8 mouse cellular contexts compared by ENCODE assay signal in genomic region chr7:4119344-4119902, GRCm38 (mm10). TPM values are rescaled to one million over a fixed set of nuclear protein-coding genes. Genes with fewer than 3 reads are reported as not detected.
DNase-seq lines count a peak whose midpoint lies in the region; ATAC-seq and TF ChIP-seq lines count a peak whose summit lies in the region.

Ttyh1 (plus strand) TSS chr7:4119408.

- TF ChIP-seq POLR2A in bone marrow macrophage, adult 2 months (IDR thresholded peaks at IDR 0.05; ENCODE audit: borderline replicate concordance, low read depth, low read length): no peak

- H3K9me3 ChIP-seq in heart, embryonic 11.5 days (replicated peaks; ENCODE audit: control insufficient read depth, low read length): no peaks in the 10 kb centered on the region
- no peaks in the 10 kb centered on the region for H3K9me3 ChIP-seq in forebrain, embryonic 11.5 days (ENCODE audit: control insufficient read depth, low read length)

- no peak within 1 kb of the TSS; the same call in 1 of the 2 replicates for H3K9ac ChIP-seq in heart, embryonic 11.5 days (ENCODE audit: low read depth, low read length)
- H3K9ac ChIP-seq in forebrain, embryonic 11.5 days (ENCODE audit: low read length): peak within 1 kb of the TSS; percentile 90

- no peak within 1 kb of the TSS for H3K27ac ChIP-seq in heart, embryonic 11.5 days (ENCODE audit: low read depth, low read length)
- no peak within 1 kb of the TSS for H3K27ac ChIP-seq in bone marrow macrophage, adult 2 months (ENCODE audit: insufficient read depth, low read depth, low read length)
- peak within 1 kb of the TSS; percentile 94; the same call in 1 of the 2 replicates for H3K27ac ChIP-seq in forebrain, embryonic 11.5 days (ENCODE audit: low read depth, low read length)

- peak within 1 kb of the TSS; percentile 68 for H3K4me2 ChIP-seq in heart, embryonic 11.5 days
- H3K4me2 ChIP-seq in forebrain, embryonic 11.5 days (ENCODE audit: low read depth, low read length, severe bottlenecking): peak within 1 kb of the TSS; percentile 67

- ATAC-seq in heart, embryonic 11.5 days (replicated peaks; ENCODE audit: insufficient number of reproducible peaks, low FRiP score, low TSS enrichment): no peak
- peak; percentile 13; the same call in 1 of the 2 replicates for ATAC-seq in forebrain, embryonic 11.5 days (replicated peaks; ENCODE audit: low FRiP score)
- peak; percentile 52; the same call in 1 of the 2 replicates for ATAC-seq in megakaryocyte, adult 5-6 weeks (ENCODE audit: poor library complexity, severe bottlenecking)

- 1% methylated on average over 36 of the region's 37 CpGs for WGBS in heart, embryonic 11.5 days (ENCODE audit: insufficient replicate concordance)
- WGBS in forebrain, embryonic 11.5 days: 3% methylated on average over 30 of the region's 37 CpGs

- no peaks in the 10 kb centered on the region for H3K36me3 ChIP-seq in heart, embryonic 11.5 days (ENCODE audit: control insufficient read depth, insufficient read depth, low read length)
- H3K36me3 ChIP-seq in forebrain, embryonic 11.5 days (ENCODE audit: control insufficient read depth, insufficient read depth, low read length): no peaks in the 10 kb centered on the region
- no peaks in the 10 kb centered on the region for H3K36me3 ChIP-seq in splenic B cell, adult 2 months (ENCODE audit: control insufficient read depth, insufficient read depth, low read length, poor library complexity, severe bottlenecking)

- TF ChIP-seq CTCF in bone marrow macrophage, adult 2 months (IDR thresholded peaks at IDR 0.05; ENCODE audit: low read depth, low read length): peak; percentile 39; the same call in 1 of the 2 replicates

- peaks cover 34% of the 10 kb centered on the region for H3K27me3 ChIP-seq in heart, embryonic 11.5 days (ENCODE audit: control insufficient read depth, insufficient read depth, low read length)
- H3K27me3 ChIP-seq in forebrain, embryonic 11.5 days (ENCODE audit: control insufficient read depth, insufficient read depth, low read length): no peaks in the 10 kb centered on the region
- peaks cover 3% of the 10 kb centered on the region; the same call in 1 of the 2 replicates for H3K27me3 ChIP-seq in splenic B cell, adult 2 months (ENCODE audit: control insufficient read depth, insufficient read depth, low read length, poor library complexity, severe bottlenecking)

- peak within 1 kb of the TSS; percentile 40 for H3K4me3 ChIP-seq in heart, embryonic 11.5 days (ENCODE audit: low read depth, low read length)
- H3K4me3 ChIP-seq in bone marrow macrophage, adult 2 months (ENCODE audit: insufficient read depth, low read length): no peak within 1 kb of the TSS
- H3K4me3 ChIP-seq in forebrain, embryonic 11.5 days (ENCODE audit: low read depth, low read length): peak within 1 kb of the TSS; percentile 81

- H3K4me1 ChIP-seq in heart, embryonic 11.5 days (ENCODE audit: control insufficient read depth, insufficient read depth, low read length): peaks cover 4% of the 10 kb centered on the region; the same call in 1 of the 2 replicates
- no peaks in the 10 kb centered on the region for H3K4me1 ChIP-seq in bone marrow macrophage, adult 2 months (ENCODE audit: control insufficient read depth, insufficient read depth, low read length)
- peaks cover 26% of the 10 kb centered on the region for H3K4me1 ChIP-seq in forebrain, embryonic 11.5 days (replicated peaks; ENCODE audit: control insufficient read depth, insufficient read depth, low read length)

- DNase-seq in heart, postnatal 4 days: no peak
- DNase-seq in forebrain, embryonic 11.5 days (ENCODE audit: low spot score): peak; percentile 87
- peak; percentile 47 to 59 for DNase-seq in kidney, postnatal 4 days
- DNase-seq in splenic B cell, adult 2 months (ENCODE audit: low read depth, low spot score): peak; percentile 40
- DNase-seq in urinary bladder, postnatal 36 days (ENCODE audit: low spot score in 2 of 2): no peak

RNA-seq across cellular contexts. Expression of gene Ttyh1, which starts in this region (rescaled TPM):
- 0.70 and 0.87 TPM in 2 replicates for polyA plus RNA-seq in heart, embryonic 11.5 days (2014; fragmentation: Nextera tagmentation; extraction: Ambion mirVana)
- 1 to 10 TPM; 1.1 to 2.1 TPM for total RNA-seq in heart, postnatal 4 days (2021)
- polyA plus RNA-seq in bone marrow macrophage, adult 2 months (2012; ENCODE audit: insufficient read depth, insufficient read length, missing spikeins): not detected in 2 replicates
- polyA plus RNA-seq in forebrain, embryonic 11.5 days (2014; fragmentation: Nextera tagmentation; extraction: Ambion mirVana): 87.3 and 96.0 TPM in 2 replicates
- not detected in 2 replicates for total RNA-seq in megakaryocyte, adult 5-6 weeks (2015)
- not detected in 2 replicates for total RNA-seq in megakaryocyte, adult 5-6 weeks (2017)

Comparison
In these comparisons a context has a peak if more than half of its experiments do, and no peak if none do; other contexts are left out.
1. RNA of gene Ttyh1 (polyA plus RNA-seq): 87.3 to 96.0 TPM in forebrain, embryonic 11.5 days; 0.70 to 0.87 TPM in heart, embryonic 11.5 days and not detected in bone marrow macrophage, adult 2 months; every median in the first group is over 10 times any median in the second.
2. Peak in ATAC-seq in megakaryocyte, adult 5-6 weeks; RNA of the gene not detected or under 1 TPM.
3. DNase-seq: peak in forebrain, embryonic 11.5 days (single experiment), kidney, postnatal 4 days (2 of 2) and splenic B cell, adult 2 months (single experiment); none in heart, postnatal 4 days (single experiment) and urinary bladder, postnatal 36 days (0 of 2).